Mouse (Mus musculus) urinary bladder, adult 2 months (tissue): ENCODE measurements around the gene Ckap2. TPM values are rescaled to one million over a fixed set of nuclear protein-coding genes. Genes with fewer than 3 reads are reported as not detected.
A peak's percentile ranks its signal among the peaks of the same experiment; 100 is the strongest.

ENCODE experiments used
- DNase-seq: peaks from one replicate; pipeline ENCODE4 v3.0.0; 2022; ENCODE audit warnings: low spot score
- polyA plus RNA-seq: library from polyadenylated mRNA; depleted of rRNA; stranded (reverse); fragments of >200 nt; gene quantifications from 2 replicates; pipeline ENCODE4 v1.2.3, GENCODE M21; 2012; rRNA removed

The Ckap2 gene
- 4.7 and 5.1 TPM in 2 replicates for polyA plus RNA-seq

GRCm38 (mm10) chr8:22185431-22186397, at the start of gene Ckap2:
Ckap2 (minus strand) TSS chr8:22185819.
- DNase-seq = peak; percentile 78

DNA sequence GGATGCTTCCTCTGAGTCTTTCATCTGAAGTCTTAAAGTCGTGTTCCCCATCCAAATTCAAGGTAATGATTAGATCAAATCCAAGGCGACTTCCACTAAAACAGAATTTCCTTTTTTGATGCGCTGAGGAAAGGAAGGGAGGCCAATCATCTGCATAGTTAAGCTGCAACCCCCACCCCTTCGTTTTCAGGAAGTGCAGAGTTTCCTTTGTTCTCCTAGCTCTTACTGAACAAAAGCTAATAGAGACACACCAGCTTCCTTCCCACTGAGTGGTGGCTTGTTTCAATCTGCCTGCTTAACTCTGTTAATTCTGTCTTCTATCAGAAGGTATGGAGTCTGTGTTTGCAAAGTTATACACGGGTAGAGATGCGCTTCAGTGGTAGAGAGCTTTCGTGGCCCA, 43.0 kb upstream of the Ckap2 start:
- DNase-seq = no peak

DNA sequence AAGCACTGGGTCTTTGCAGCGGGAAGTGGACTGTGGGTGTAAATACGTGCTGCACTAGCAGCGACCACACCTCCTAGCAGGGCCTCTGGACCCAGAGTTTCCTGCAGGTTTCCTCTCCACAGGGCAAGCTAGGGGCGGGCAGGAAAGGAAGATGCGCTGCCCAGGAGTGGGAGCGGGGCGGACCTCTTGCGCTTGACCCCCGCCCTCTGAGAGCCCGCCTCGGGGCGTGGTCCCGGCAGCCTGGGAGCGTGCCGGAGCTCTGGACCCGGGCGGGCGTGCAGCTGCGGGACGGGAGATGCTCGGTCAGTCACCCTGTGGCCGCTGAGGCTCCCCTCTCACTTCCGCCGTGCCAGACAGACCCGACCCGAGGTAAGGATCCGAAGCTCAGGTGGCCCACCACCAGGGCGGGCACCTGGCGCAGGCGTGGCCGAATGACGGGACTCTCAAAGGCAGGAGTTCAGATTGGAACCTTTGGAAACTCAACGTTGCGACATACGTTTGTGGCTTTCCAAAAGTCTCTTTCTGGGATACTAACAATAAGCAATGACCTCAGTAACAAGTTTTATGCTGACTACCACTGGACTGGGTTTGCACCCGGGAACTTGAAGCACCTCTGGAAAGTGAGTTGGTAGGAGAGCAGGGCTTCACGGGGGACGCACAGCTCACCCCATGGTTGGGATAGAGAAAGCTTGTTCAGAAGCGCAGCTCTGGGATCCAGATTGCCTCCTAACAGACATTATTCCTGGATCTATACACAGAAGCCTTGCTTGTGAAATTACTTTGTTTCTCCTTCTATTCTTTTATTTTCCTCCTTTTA, 41.6 kb upstream of the Ckap2 start, which contains the start of gene Thsd1:
TSS of gene Thsd1 (plus strand) at position 253 of the 817 bp plus-strand sequence.
- peak; percentile 38 for DNase-seq

DNA sequence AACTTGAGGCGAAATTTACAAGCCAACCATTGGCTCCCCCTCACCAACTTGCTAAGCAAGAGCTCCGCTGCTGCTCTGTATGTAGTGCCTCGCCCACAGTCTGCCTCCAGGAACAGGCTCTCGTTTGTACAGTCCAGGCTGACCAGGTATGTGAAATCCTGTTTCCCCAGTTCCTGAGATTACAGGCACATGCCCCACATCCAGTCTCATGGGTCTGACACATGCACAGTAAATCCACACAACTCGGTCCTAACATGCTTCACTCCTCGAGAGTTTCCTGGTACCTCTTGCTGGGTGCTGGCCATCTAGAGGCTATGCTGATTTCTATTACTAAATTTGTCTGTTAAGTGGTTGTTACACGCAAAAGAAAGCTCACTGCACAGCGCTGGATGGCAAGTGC, 40.7 kb upstream of the Ckap2 start:
- no peak for DNase-seq

- peak; percentile 29 for DNase-seq
Observed at GRCm38 (mm10) chr8:22214826-22215225, 29.2 kb upstream of the Ckap2 start.

DNA sequence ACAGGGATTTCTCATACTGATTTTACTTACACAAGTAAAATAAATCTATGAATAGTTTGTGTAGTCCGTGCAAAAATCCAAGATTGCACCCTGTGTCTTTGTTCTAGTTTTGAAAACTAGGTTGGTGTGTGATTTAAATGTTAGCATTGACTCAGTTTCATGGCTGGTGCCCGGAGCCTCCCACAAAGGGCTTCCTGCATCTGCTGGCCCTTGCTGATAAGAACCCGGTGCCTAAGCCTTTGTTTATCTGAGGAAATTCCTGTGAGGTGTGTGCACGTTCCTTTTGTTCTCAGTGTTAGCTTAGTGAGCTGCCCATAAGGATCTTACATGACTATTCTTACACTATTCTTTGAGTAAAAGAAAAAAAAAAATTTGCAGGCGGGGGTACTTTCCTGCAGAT, 23.4 kb upstream of the Ckap2 start:
- DNase-seq = no peak

- no peak for DNase-seq
Observed at GRCm38 (mm10) chr8:22207535-22207934, 21.9 kb upstream of the Ckap2 start.

- no peak for DNase-seq
Observed at GRCm38 (mm10) chr8:22199481-22199880, 13.9 kb upstream of the Ckap2 start.

DNA sequence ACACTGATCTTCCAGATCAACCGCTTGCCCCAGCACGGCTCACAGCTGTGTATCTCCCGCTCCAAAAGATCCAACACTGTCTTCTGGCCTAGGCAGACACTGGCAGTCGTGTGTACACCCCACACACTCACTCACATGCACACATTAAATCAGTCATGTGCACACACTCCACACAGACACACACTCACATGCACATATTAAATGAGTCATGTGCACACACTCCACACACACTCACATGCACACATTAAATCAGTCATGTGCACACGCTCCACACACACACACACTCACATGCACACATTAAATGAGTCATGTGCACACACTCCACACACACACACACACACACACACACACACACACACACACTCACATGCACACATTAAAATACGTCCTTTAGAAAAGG, 12.3 kb upstream of the Ckap2 start:
- DNase-seq = no peak

GRCm38 (mm10) chr8:22193432-22194010, 7.9 kb upstream of the Ckap2 start:
- DNase-seq = peak; percentile 29

GRCm38 (mm10) chr8:22192660-22193431, 7.2 kb upstream of the Ckap2 start, which contains the start of gene Vps36:
Vps36 (plus strand) TSS chr8:22192809.
- peak; percentile 94 for DNase-seq

DNA sequence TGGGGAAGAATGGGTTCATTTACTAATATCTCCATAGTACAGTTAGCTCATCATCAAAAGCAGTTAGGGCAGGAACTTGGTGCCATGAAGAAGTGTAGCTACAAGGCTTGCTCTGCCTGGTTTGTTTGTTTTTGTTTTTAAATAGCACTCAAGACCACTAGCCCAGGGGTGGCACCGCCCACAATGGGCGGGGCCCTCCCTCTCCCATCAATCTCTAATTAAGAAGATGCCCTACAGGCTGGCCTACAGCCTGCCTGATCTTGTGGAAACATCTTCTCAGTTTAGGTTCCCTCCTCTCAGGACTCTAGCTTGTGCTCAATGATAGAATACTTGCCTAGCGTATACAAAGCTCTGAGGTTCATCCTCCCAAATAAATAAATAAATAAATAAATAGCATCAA, 735 bp downstream of the Ckap2 start:
- no peak for DNase-seq

DNA sequence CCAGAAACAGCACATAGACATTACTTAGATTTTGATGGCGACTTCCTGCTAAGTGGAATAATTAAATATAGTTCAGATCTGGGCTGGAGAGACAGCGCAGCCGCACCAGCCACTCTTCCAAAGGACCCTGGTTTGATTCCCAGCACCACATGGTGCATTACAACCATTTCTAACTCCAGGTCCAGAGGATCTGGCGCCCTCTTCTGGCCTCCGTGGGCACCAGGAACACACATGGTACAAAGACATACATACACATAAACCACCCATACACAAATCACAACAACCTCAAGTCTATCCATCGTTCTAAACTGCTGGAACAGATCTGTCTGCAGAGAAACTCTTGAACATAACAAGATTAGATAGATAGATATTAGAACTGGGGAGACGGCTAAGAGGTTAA, 9.7 kb downstream of the Ckap2 start:
- no peak for DNase-seq

DNA sequence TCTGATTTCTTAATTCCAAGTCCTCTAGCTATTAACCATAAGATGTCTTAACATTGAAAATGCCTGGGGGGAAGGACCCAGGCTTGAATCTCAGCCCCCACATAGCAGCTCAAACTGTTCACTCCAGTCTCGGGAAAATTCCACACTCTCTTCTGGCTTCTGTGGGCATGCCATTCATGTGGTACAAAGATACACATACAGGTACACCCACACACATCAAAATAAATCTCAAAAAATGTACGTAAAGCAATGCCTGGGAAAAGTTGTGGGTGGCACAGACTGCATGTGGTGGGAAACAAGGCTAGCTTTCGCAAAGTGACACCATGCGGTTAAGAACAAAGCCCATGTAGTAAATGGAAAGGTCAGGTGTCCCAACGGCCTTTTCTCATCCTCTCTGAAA, 16.5 kb downstream of the Ckap2 start:
- DNase-seq = no peak

GRCm38 (mm10) chr8:22166080-22166603, 19.5 kb downstream of the Ckap2 start, which contains the start of gene Nek3:
Nek3 (minus strand) TSS chr8:22166435.
- DNase-seq = peak; percentile 54

DNA sequence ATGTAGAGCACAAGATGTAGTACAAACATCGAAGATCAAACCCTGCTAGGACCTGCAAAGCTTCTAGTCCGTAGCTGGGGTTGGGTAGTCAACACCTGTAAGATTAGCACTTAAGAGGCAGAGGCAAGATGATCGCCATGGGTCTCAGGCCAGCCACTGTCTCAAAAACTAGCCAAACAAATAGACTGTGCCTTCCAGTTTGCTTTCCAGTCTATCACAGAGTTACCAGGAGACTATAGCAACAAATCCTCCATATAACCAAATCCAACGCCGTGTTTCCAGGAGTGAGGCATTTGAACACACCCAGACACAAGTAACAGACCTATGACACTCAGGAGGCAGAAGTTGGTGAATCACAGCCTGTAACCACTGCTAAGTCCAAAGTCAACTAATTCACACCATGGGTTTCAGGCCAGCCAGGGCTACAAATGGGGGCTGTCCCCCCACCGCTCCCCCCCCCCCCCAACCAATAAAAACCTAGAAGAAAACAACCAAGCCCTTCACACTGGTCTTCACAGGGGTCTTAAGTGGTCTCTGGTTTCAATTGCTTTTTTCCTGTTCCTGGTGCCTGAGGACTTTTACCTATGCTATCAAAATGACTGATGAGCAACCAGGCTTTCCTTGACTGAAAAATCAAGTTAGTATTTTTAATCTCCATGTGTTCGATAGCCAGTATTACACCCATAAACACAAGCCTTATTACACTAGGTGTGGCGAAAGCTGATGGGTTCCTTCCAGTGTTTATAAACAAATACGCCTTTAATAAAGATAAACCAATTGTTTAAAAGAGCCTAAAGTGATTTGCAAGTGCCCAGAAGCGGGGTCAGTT, 20.2 kb downstream of the Ckap2 start:
- DNase-seq = no peak

GRCm38 (mm10) chr8:22164431-22164830, 21.2 kb downstream of the Ckap2 start:
- DNase-seq = no peak

- no peak for DNase-seq
Observed at GRCm38 (mm10) chr8:22162206-22162605, 23.4 kb downstream of the Ckap2 start.

DNA sequence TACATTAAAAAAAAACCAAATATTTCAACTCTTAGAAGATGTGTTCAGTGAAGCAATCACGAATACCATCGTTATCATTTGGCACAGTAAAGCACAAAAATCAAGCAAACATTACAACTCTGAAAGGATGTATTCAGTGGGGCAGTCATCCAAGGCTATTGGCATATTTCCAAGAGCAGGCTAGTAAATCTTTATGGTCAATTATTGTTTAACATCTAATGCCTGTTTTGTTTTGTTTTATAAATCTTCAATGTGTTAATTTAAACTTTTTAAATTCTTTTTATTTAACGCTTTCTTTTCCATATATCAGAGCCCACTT, 35.3 kb downstream of the Ckap2 start:
- DNase-seq = no peak

- DNase-seq = no peak
Observed at GRCm38 (mm10) chr8:22149643-22150344, 35.8 kb downstream of the Ckap2 start.
